Mouse (Mus musculus) spleen, adult 2 months (tissue): ENCODE measurements around the gene Prkar2a. TPM values are rescaled to one million over a fixed set of nuclear protein-coding genes. Genes with fewer than 3 reads are reported as not detected.
A peak's percentile ranks its signal among the peaks of the same experiment; 100 is the strongest.

Experiments
- DNase-seq, 2 experiments: peaks; one replicate each; pipeline versions ENCODE4 v3.0.0 to v3.0.0-alpha.2; 2012 to 2021; ENCODE audit warnings: low spot score in 2 of 2, low read depth in 1 of 2
- H3K27ac ChIP-seq: fragments of 200-500 bp; 2 replicates; pipeline ENCODE4 v1.5.1; 2012; ENCODE audit warnings: low read length, inconsistent platforms; ENCODE audit not compliant: insufficient read depth
- H3K27me3 ChIP-seq: fragments of 200-500 bp; 2 replicates; pipeline ENCODE4 v1.6.1; 2012; ENCODE audit warnings: mild to moderate bottlenecking, moderate library complexity, low read length, inconsistent platforms; ENCODE audit not compliant: control insufficient read depth, insufficient read depth
- H3K36me3 ChIP-seq: fragments of 200-500 bp; 2 replicates; pipeline ENCODE4 v1.6.1; 2012; ENCODE audit warnings: mild to moderate bottlenecking, low read length, inconsistent platforms; ENCODE audit not compliant: control insufficient read depth, insufficient read depth
- H3K4me1 ChIP-seq: fragments of 200-500 bp; 2 replicates; pipeline ENCODE4 v1.6.1; 2011; ENCODE audit warnings: inconsistent platforms; ENCODE audit not compliant: control insufficient read depth, insufficient read depth, insufficient read length
- H3K4me3 ChIP-seq: fragments of 200-500 bp; 2 replicates; pipeline ENCODE4 v1.5.1; 2011; ENCODE audit warnings: mild to moderate bottlenecking, inconsistent platforms; ENCODE audit not compliant: insufficient read depth, insufficient read length; ENCODE audit errors: extremely low read depth
- CTCF ChIP-seq: fragments of 200-500 bp; IDR thresholded peaks from 2 replicates; pipeline ENCODE4 v1.5.1; 2011; ENCODE audit warnings: mild to moderate bottlenecking, inconsistent platforms; ENCODE audit not compliant: insufficient read depth, insufficient read length, insufficient replicate concordance; ENCODE audit errors: extremely low read depth
- POLR2A ChIP-seq: fragments of 200-500 bp; IDR thresholded peaks from 2 replicates; pipeline ENCODE4 v1.6.1; 2011; ENCODE audit warnings: low read depth, low read length, inconsistent platforms
- WGBS: fragments of 180-500 bp; shearing (Covaris S2); methylation state at CpG from one replicate; pipeline ENCODE4 v1.1.7; 2018; 5-methylcytosine and 5-hydroxymethylcytosine counted together
- polyA plus RNA-seq: library from polyadenylated mRNA; depleted of rRNA; stranded (reverse); fragments of >200 nt; gene quantifications from 2 replicates; pipeline ENCODE4 v1.2.3, GENCODE M21; 2012

Gene Prkar2a
- polyA plus RNA-seq, 1 experiment = 3.9 TPM

DNA sequence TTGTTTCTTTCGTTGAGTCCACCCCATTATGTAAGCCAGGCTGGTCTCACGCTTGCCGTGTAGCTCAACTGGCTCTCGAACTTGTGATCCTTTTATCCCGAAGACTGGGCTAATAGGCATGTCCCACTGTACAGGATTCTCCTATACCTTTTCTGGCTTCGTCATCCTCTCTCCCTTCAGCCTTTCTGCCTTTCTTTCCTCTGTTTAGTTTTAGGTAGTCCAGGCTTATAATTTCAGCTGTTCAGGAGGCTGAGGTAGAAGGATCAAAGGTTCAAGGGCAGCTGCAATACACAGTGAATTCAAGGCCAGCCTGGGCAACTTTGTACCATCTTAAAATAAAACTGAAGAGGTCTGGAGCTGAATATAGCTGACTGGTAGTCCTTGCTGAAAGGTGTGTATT, 1.9 kb upstream of the Prkar2a start:
- DNase-seq = no peak
- 93% methylated on average over 6 of the region's 6 CpGs for WGBS
- no peak overlapping the region for H3K27ac ChIP-seq

DNA sequence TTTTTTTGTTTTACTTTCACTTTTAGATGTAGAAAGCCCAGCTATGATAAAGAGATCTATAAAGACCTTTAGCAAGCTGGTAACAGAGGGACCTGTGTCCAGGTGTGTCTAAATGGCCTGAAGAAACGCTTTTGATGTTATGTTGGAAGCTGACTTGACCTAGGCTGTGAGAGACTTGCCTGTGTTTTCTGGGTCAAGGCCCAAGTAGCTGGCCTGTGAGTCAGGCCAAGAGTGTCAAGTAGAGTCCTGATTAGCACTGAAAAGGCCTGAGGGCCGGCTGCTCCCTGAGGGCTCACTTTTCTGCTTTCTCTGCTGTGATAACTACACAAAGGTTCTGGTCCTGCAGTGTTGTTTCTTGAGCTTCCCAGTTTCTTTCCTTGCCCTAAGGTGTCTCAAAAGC, 1.4 kb upstream of the Prkar2a start:
- no peak overlapping the region for H3K4me3 ChIP-seq
- peaks cover 5% of the 10 kb centered on the region; the same call in 1 of the 2 replicates for H3K36me3 ChIP-seq
- DNase-seq = no peak
- H3K4me1 ChIP-seq = no peaks in the 10 kb centered on the region
- 84% methylated on average over 2 of the region's 2 CpGs for WGBS
- no peak overlapping the region for H3K27ac ChIP-seq
- H3K27me3 ChIP-seq = peaks cover 7% of the 10 kb centered on the region
- TF ChIP-seq POLR2A (no peak), CTCF (no peak)

More for the DNA sequence above, 1.9 kb upstream of the Prkar2a start:
- H3K4me1 ChIP-seq = no peaks in the 10 kb centered on the region
- H3K4me3 ChIP-seq = no peak overlapping the region
- H3K27me3 ChIP-seq = peaks cover 2% of the 10 kb centered on the region
- TF ChIP-seq POLR2A (no peak), CTCF (no peak)
- peaks cover 5% of the 10 kb centered on the region; the same call in 1 of the 2 replicates for H3K36me3 ChIP-seq

DNA sequence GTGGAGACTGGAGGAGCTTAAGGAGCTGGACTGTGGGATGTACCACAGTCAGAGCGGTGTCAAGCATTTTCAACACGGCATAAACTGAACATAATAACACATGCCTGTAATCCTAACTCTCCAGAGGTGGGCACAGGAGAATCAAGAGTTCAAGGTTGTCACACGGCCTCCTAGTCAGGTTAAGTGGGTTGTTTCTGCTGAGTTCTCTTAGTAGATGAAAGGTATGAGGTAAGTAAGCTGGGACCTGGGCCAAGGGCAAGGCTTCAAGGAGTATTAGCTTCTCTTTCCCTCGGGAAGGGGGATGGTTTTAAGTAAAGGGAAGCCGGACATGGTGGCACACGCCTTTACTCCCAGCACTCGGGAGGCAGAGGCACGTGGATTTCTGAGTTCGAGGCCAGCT, 663 bp upstream of the Prkar2a start:
- Histone ChIP-seq H3K4me1 (no peaks in the 10 kb centered on the region), H3K27me3 (peaks cover 7% of the 10 kb centered on the region), H3K4me3 (no peak overlapping the region), H3K27ac (no peak overlapping the region), H3K36me3 (peaks cover 2% of the 10 kb centered on the region; the same call in 1 of the 2 replicates)
- no peak for DNase-seq
- no peak for TF ChIP-seq POLR2A
- TF ChIP-seq CTCF = no peak
- WGBS = 90% methylated on average over 9 of the region's 9 CpGs

- TF ChIP-seq POLR2A (no peak), CTCF (no peak)
- Histone ChIP-seq H3K36me3 (no peaks in the 10 kb centered on the region), H3K27ac (no peak overlapping the region), H3K4me1 (no peaks in the 10 kb centered on the region), H3K4me3 (no peak overlapping the region), H3K27me3 (peaks cover 7% of the 10 kb centered on the region)
- 91% methylated on average over 1 of the region's 1 CpGs for WGBS
- DNase-seq = no peak
Observed at GRCm38 (mm10) chr9:108689993-108690392, 879 bp downstream of the Prkar2a start.

- H3K27ac ChIP-seq = no peak overlapping the region
- no peak for TF ChIP-seq CTCF
- no peak for TF ChIP-seq POLR2A
- H3K4me3 ChIP-seq = no peak overlapping the region
- no peaks in the 10 kb centered on the region for H3K4me1 ChIP-seq
- H3K27me3 ChIP-seq = peaks cover 7% of the 10 kb centered on the region
- DNase-seq = no peak
- whole genome bisulfite sequencing = 95% methylated on average over 6 of the region's 6 CpGs
- H3K36me3 ChIP-seq = no peaks in the 10 kb centered on the region
Observed at GRCm38 (mm10) chr9:108690914-108691313, 1.8 kb downstream of the Prkar2a start.

DNA sequence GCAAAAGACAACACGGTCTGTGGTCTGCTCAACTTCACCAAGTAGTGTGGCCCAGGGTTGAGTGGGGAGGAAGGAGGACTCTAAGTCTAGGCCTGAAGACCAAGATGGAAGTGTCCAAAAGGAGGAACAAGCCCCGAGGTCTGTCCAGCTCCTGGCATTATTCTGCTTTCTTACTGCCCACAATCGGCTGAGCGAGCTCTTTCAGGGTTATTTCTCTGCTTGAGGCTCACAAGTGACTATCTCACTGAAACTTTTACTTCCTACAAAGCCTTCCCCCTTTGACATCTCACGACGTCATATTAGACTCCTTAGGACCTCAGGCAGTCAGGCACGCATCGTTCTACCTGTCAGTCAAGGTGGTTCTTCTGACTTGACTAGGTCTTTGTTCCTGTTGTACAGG, 2.3 kb downstream of the Prkar2a start:
- H3K27ac ChIP-seq = no peak overlapping the region

GRCm38 (mm10) chr9:108691846-108692225, 2.7 kb downstream of the Prkar2a start:
- 1% methylated on average over 41 of the region's 42 CpGs for WGBS
- H3K4me3 ChIP-seq = peak overlapping the region; percentile 86; the same call in 1 of the 2 replicates
- no peaks in the 10 kb centered on the region for H3K36me3 ChIP-seq
- DNase-seq = peak; percentile 26 to 73
- H3K27me3 ChIP-seq = peaks cover 7% of the 10 kb centered on the region
- TF ChIP-seq CTCF (no peak), POLR2A (no peak)
- peak overlapping the region; percentile 19; the same call in 1 of the 2 replicates for H3K27ac ChIP-seq
- no peaks in the 10 kb centered on the region for H3K4me1 ChIP-seq

More for the DNA sequence above, 2.3 kb downstream of the Prkar2a start:
- TF ChIP-seq POLR2A (no peak), CTCF (no peak)
- Histone ChIP-seq H3K27me3 (peaks cover 7% of the 10 kb centered on the region), H3K4me1 (no peaks in the 10 kb centered on the region), H3K36me3 (no peaks in the 10 kb centered on the region), H3K4me3 (no peak overlapping the region)
- no peak for DNase-seq
- WGBS = 38% methylated on average over 8 of the region's 8 CpGs
